Mouse (Mus musculus) right cerebral cortex, postnatal 10 days (tissue): ENCODE results near the gene Acadl.

ENCODE experiments used
- DNase-seq, 2 experiments: peaks; one replicate each; pipeline ENCODE4 v3.0.0; 2021; ENCODE audit warnings: low spot score in 2 of 2

Gene Acadl

DNA sequence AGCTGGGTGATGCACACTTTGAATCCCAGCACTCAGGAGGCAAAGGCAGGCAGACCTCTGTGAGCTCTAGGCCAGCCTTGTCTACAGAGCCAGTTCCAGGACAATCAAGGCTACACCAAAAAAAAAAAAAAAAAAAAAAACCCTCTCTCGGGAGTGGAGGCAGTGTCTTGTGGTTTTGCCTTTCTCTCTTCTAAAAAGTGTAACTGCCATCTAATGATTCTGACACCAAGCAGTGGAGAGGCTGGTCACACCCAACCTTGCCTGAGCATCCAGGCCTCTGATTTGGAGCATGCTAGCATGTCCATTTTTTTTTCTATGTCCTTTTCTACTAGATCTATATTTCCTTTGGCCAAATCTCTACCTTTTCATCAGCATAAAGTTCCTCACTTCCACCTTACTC is 23.9 kb downstream of the Acadl start:
- no peak for DNase-seq

DNA sequence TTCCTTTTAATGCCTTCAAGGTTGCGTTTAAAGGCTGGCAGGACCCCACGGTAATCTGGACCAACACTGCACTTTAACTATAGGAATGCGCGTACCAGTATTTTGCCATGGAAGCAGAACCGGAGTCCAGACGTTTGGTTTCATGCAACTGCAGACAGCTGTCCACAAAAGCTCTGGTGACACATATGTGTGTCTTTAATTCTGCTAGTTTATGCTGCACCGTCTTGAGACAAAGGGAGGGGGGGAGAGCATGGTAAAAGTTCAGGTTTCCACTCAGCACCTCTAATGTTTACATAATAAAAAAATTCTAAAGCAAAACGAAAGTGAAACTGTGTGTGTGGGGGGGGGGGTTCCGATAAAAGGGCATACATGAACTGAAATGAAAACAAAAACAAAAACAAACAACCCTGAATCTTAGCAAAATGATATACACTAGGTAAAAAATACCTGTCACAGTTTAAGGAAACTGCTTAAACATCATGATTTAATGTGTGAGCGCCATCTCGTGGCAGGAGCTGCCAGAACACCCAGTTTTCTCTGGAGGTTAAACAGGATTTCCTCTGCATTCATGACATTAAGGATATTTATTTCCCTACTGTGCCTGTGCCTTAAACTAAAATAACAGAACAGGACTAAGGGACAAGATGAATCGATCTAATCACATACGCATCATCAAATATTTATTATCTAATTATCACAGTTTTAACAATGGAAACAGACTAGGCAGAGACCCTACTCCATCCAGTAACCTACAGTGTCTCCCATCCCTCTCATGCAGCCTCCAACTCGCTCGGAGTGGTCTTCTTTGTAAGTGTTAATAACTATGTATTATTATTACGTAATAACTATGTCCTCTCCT is 24.7 kb downstream of the Acadl start:
- peak; percentile 62 to 86 for DNase-seq

DNA sequence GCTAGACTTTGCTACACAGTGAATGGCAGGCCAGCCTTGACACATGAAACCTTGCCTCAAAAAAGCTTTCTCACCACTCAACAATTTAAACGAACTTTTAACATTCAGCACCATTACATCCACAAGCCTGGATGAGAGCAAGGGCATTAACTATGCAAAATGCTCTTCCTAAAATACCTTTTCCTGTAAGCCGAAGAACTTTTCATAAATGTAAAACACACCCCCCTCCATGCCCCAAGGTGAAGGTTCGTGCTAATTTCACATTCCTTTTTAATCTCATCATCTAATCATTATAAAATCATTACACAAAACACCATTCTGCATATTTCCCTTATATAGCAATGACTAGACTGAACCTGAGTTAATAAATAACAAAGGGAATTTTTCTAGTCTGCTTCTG is 25.9 kb downstream of the Acadl start:
- DNase-seq: no peak

DNA sequence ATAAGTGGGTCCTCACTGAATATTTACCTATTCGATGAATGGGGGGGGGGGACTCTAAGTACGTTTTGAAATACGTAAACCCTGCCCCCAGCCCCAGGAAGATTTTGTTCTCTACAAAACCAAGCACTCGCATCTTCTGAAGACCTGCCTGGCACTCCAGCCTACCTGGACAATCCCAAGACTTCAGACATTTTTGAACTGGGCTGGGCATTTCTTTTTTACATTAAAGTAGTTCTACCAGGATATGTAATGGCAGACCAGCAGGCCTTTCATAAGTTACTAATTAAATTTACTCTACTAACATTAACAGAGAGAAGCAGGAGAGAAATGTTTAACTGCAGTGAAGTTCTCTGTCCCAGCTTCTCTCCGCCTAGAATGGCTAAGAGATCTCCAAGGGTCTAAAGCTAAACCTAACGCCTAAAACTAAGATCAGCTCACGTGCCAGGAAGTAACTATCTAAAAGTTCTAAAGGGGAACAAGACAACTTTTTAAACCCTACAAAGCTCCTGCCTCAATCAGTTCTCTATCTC is 30.4 kb downstream of the Acadl start:
- no peak for DNase-seq

DNA sequence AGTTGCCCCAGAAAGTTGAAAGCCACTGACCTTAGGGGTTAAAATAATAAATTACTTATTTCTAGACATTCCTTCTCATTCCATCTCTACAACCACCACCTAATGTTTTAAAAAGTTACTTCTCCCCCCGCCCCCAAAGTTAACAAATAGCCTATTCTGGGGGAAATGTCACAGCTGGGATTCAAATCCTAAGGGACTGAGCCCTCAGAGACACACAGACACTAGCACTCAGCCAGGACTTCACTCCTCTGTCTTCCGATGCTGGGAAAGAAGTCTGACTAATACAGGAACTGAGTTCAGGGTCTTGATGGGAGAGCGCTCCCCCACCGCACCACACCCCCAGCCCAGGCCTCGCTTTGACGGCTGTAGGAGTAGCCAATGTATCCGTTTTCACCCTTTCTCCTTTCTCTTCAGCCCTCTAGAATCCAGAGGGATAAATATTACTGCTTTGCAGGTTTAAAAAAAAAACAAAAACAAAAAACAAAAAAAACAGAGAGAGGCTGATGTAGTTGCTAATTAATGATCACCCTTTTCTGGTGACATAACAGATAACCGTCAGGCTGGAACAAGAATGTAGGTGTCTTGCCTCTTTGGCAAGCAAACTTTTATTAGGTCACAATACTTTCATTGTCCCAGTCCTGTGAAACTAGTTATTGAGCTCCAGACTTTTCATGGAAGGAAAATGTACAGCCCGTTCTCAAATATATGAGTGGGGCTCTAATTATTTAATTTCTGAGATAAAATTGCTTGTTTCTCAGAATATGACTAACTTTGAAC is 31.1 kb downstream of the Acadl start:
- no peak for DNase-seq

DNA sequence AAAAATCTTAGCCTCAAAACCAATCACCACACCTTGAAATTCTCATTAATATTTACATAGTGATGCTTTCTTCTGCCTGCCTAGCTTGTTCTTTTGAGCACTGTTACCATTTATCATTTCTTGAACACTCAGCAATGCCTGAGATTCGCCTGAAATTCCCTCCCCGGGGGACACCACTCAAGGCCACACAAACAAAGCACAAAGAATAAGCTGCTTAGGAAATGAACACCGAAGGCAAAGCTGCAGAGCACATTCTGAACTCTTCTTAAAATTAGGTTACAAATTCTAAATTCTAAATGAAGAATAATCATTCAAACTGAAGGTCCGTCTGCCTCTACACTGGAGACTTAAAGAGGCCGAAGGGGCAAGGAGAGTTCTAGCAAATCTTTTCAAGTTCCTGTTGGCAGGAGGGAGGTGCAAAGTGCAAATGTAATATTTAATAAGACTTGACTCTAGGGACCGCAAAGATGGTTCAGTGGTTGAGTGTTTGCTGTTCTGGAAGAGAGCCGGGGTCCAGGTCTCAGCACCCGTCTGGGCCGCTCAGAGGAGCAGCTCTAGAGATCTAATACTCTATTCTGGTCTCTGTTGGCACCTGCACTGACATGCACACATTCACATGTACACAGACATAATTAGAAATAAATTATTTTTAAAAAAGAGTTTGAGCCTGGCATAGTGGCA is 33.5 kb downstream of the Acadl start:
- no peak for DNase-seq

DNA sequence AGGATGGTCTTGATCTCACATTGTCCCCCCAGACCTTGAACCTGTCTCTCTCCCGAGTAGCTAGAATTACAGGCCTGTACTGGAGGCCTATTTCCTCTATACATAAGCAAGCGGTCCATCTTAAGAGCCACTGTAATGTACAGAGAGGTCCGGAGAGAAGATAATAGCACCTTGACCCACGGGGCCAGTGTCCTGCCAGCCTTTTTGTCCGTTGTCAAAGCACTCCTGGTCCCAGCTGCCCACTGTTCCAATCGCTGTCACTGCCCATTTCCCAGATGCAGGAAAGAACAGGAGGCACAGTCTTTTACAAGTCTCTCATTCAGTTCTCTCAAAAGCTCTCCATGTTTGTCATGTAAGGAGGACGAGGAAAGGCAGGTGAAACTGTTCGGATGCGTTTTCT is 41.1 kb downstream of the Acadl start:
- DNase-seq: no peak

DNA sequence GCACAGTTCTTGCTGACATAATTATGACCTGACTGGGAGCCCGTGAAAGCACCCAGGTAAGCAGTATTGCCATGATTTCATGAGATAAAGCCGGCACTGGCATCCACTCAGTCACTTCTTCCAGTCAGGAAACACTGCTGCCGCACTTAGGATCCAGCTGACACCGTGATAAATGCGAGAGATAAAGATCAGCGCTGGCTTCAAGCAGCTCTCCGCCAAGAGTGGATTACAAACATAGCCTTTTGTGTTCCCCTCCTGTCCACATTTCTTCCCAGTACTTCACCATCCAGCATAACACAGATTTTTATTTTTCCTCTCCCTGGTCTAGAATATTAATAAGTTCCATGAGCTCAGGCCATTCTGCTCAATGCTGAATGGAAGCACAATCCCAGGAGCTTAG is 42.8 kb downstream of the Acadl start:
- DNase-seq: no peak

DNA sequence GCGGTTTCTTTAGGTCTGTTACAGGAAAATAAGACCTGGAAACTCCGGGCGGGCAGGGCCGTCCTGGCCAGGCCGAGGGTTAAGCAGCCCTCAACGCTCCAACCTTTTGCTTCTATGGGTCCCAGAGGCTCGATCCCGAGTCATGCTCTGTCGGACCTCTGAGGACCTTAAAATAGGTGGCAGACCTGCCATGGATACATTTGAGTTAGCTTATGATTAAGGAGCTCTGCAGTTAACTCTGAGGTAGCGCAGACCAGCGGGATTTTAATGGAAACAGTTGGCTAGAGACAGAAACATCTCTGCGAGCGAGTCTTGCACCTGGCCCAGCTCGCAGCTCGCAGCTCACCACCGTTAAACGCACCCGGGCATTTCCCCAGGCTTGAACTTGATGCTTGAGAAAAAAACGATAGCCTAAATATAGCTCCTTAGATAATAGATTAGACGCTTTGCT is 45.2 kb downstream of the Acadl start:
- DNase-seq: no peak

DNA sequence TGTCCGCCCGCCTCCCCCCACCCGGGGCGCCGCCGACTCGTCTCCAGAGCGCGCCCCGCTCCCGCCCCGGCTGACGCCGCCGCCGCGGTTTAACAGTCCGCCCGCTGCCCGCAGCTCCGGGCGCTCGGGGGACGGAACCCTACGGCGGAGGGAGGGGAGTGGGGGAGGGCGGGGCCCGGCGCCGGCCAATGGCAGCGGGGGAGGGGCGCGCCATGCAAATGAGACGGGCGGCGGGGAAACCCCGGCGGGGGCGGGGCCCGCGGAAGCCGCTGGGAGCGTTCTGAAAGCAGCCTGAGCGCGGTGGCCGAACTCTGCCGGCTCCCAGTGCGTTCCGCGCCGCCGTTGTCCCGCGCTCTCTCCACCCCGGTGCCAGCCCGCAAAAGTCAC is 45.6 kb downstream of the Acadl start, which contains the start of gene Kansl1l:
Kansl1l (minus strand) TSS at position 110 of the 387 bp plus-strand sequence.
- peak; percentile 95 for DNase-seq

DNA sequence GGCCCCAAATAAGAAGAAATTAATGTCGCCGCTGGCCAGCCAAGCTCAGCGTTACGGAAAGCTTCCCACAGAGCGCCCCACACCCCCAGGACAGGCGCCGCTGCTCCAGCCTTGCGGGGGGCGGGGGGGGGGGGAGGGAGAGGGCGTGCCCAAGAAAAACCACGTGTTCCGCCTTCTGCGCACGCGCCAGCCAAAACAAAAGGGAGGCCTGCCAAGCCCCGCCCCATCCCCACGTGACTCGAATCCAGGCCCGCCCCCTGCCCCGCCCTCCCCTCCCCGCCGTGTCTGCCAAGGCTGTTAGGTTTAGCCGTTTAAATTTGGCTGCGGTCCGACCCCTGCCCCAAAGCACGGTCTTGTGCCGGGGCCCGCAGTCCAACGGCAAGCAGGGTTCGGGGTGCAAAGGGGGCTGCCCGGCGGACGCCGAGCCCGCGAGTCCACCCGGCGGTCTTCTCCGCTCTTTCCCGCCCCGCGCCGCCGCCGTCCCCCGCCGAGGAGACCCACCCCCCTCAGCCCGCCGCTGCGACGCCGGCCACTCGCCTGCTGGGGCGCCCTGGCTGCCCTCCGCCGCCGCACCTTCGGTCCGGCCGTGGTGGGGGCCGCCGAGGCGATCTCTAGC is 46.1 kb downstream of the Acadl start:
- peak; percentile 95 to 97 for DNase-seq

DNA sequence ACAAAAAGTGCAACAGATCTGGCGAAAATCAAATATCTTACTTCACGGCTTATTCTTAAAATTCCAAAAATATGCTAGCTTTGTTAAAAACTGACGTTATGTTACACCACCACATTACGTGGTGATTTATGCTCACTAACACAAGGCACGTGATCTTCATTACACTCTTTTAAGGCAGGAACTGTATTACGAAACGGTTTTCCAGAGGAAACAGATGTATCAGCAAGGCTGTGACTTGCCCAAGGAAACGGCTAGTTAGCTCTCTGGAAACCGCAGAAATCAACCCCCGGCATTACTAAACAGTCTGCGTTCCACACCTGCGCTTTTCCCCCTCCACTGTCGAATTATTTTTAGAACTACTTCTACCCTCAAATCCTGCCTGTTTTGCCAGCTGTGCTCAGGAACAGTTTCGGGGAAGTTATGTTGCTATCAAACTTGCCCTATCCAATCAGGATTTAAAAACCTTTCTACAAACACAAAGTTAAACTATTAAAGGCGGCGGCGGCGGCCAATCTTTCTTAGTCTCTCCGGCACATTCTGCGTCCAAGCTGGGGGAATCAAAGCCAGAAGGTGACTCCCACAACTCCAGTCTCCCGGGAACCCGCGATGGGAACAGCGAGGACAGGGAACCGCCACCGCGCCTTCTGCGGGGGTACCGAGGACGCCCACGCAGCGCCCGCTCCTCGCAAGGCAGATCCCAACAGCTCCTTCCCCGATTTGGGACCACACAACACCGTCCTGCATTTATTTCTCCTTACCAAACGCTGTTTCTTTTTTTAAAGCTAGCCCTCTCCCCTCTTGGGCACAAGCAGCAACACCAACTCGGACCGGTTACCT is 46.9 kb downstream of the Acadl start:
- DNase-seq: peak; percentile 81 to 83

DNA sequence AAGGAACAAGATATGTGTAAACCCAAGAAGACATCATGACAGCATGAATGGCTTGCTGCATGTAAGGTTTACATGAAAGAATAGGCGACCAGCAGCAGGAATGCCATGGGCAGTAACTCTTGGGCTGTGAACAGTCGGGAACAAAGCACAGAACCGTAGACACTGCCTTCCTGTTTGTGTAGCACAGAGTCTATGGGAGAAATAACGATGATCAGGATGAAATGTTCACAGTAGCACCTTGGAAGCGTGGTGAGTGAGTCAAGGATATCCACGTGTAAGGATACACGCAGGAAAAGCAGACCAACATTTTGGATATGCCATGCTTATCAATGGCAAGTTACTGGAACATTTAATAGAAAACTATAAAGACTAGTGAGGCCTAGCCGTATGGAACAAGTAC is 48.3 kb downstream of the Acadl start:
- no peak for DNase-seq

DNA sequence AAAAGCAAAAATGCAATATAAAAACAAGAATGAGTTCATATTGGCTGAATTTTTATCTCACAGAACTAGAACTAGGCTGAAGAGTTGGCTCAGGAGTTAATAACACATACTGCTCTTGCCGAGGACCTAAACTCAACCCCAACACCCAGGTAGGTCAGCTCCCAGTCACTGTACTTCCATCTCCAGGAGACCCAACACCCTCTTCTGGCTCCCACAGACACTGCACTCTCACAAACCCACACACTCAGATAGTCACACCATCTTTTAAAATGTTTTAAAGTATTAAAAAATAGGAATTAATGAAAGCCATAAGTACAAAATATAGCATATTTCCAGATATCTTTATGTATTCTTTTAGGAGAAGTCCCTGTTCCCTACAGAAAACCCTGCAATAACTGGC is 49.9 kb downstream of the Acadl start:
- DNase-seq: no peak

DNA sequence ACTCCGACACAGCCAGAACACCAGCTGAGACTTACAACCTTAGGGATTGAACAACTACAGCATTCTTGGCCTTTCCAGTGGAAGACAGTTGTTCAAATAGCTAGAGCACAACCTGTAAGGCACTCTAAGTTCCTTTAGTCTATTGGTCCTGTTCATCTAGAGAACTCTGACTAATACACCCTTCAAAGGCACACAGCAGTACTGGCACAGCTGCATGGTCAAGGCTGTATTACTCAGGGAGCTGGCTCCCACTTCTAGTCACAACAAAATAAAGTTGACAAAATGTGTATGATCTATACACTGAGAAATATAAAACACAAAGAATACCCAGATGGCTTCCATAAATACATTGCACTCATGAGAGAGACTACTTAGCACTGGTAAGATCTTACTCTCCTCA is 56.3 kb downstream of the Acadl start:
- DNase-seq: no peak

DNA sequence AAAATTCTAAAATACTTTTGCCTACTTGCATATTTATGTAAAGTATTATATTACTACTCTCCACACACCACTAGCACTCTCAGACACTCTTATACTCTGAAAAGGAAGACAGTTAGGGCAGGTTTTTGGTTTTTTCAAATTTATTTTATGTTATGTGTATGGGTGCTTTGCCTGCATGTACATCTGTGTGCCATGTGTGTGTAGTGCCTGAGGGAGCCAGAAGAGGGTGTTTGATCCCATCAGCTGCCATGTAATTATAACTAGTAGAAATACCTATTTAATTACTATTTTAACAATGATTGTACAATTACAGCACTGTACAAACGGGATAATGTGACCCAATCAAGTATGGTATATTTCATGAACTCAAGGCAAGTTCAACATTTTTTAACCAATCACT is 57.7 kb downstream of the Acadl start:
- no peak for DNase-seq

DNA sequence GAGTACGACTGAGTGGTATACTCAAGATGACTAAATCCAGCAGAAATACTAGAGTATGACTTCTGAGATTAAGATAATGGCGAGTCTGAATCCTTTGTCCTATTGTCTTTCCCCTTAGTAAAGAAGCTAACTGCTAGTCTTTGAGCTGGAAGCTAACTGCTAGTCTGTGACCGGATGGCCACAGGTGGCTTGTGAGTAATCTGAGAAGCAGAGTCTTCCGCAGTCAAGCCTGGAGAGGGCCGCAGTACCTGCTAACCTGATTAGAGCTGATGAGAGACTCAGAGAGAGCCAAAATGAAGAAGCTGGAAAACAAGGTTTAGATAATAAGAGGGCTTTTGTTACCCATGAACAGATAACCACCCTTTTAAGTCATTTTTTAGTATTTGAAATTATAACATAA is 58.4 kb downstream of the Acadl start:
- no peak for DNase-seq

DNA sequence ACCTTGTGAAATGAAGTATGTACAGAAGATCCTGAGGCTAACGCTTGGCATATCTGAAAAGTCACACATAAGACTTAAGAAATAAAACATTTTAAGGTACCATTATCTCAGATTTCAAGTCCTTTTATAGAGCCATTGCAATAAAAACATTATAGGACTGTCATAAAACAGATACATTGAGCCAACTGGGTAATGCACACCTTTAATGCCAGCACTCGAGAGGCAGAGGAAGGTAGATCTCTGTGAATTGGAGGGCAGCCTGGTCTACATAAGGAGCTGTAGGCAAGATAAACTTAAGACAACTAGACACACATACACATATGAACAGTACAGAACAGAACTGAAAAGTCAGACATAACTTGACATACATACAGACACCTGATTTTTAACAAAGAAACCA is 65.1 kb downstream of the Acadl start:
- DNase-seq: no peak

DNA sequence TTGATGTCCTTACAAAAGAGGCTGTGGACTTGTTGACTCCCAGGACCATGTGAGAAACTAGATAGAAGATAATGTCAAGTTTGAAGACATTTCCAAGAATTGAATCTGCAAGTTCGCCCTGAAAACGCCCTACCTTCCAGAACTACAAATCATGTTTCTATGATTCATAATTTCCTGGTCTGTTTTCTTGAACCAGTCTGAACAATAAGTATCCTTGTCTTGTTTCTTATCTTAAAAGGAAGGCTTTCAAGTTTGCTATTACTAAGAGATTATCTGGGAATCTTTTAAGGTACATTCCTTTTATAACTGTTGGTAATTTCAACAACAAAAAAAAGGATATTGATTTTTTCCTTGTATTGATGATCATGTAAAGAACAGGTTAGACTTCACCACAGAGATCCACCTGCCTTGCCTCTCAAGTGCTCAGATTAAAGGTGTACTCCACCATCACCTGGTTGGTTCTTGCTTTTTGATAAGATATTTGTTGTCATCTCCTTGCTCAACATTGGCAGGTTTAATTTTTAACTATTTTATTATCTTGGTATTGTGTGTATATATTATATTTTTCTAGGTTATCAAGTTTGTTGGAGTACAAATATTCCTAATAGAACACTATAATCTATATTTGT is 70.1 kb downstream of the Acadl start:
- DNase-seq: no peak

DNA sequence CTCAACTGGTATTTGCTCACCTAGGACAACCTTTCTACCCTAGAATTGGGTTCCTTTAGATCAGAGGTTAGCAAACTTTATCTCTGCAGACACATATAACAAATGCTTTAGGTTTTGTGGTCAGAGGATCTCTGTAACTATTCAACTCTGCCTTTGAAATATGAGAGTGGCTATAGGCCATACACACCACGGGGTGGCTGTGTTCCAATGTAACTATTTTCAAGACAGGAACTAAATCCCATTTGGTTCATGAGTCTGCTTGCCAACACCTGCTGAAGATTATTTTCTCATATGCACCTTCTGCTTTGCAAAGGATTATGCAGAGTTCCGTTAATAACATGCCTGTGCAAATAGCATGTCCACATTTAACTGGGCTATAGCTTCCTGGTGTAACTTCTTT is 80.8 kb downstream of the Acadl start:
- DNase-seq: no peak
